Mouse (Mus musculus): ENCODE measurements at regions not wholly inside any gene's neighbourhood (a gene's known extent, or its start where the extent isn't known, plus 50 kb on each side); places are given as distances from the start of the nearest gene placed in this dataset.

- no peak for DNase-seq (ENCODE audit: extremely low spot score in 1 of 2, low spot score in 1 of 2)
Observed at GRCm38 (mm10) chr14:58709281-58709680, 433.4 kb downstream of the 1700129C05Rik start.

- DNase-seq (ENCODE audit: extremely low spot score in 1 of 2, low spot score in 1 of 2), result peak; percentile 20 to 89
Observed at GRCm38 (mm10) chr14:58701765-58702164, 440.9 kb downstream of the 1700129C05Rik start.

GRCm38 (mm10) chr14:58691129-58691828 lies 451.4 kb downstream of the 1700129C05Rik start:
- no peak for DNase-seq (ENCODE audit: extremely low spot score in 1 of 2, low spot score in 1 of 2)

- no peak for DNase-seq (ENCODE audit: extremely low spot score in 1 of 2, low spot score in 1 of 2)
Observed at GRCm38 (mm10) chr14:58687814-58688213, 454.9 kb downstream of the 1700129C05Rik start.

GRCm38 (mm10) chr14:58678781-58679180 lies 463.9 kb downstream of the 1700129C05Rik start:
- DNase-seq (ENCODE audit: extremely low spot score in 1 of 2, low spot score in 1 of 2), result no peak

GRCm38 (mm10) chr14:58678126-58678656 lies 464.5 kb downstream of the 1700129C05Rik start:
- DNase-seq (ENCODE audit: extremely low spot score in 1 of 2, low spot score in 1 of 2), result no peak

- no peak for DNase-seq (ENCODE audit: extremely low spot score in 1 of 2, low spot score in 1 of 2)
Observed at GRCm38 (mm10) chr14:58675146-58675545, 467.5 kb downstream of the 1700129C05Rik start.

- DNase-seq (ENCODE audit: extremely low spot score in 1 of 2, low spot score in 1 of 2), result no peak
Observed at GRCm38 (mm10) chr14:58663946-58664345, 478.7 kb downstream of the 1700129C05Rik start.

GRCm38 (mm10) chr14:58662601-58663000 lies 480.1 kb downstream of the 1700129C05Rik start:
- DNase-seq (ENCODE audit: extremely low spot score in 1 of 2, low spot score in 1 of 2), result no peak

- no peak for DNase-seq (ENCODE audit: extremely low spot score in 1 of 2, low spot score in 1 of 2)
Observed at GRCm38 (mm10) chr14:58661416-58661815, 481.3 kb downstream of the 1700129C05Rik start.

- no peak for DNase-seq (ENCODE audit: extremely low spot score in 1 of 2, low spot score in 1 of 2)
Observed at GRCm38 (mm10) chr14:58657263-58657662, 485.4 kb downstream of the 1700129C05Rik start.

GRCm38 (mm10) chr14:58656935-58657238 lies 485.8 kb downstream of the 1700129C05Rik start:
- DNase-seq (ENCODE audit: extremely low spot score in 1 of 2, low spot score in 1 of 2), result no peak

GRCm38 (mm10) chr14:58656212-58656934 lies 486.3 kb downstream of the 1700129C05Rik start:
- no peak for DNase-seq (ENCODE audit: extremely low spot score in 1 of 2, low spot score in 1 of 2)

- DNase-seq (ENCODE audit: extremely low spot score in 1 of 2, low spot score in 1 of 2), result no peak
Observed at GRCm38 (mm10) chr14:58653026-58653425, 489.7 kb downstream of the 1700129C05Rik start.

- DNase-seq (ENCODE audit: extremely low spot score in 1 of 2, low spot score in 1 of 2), result no peak
Observed at GRCm38 (mm10) chr14:58652004-58652403, 490.7 kb downstream of the 1700129C05Rik start.

- no peak for DNase-seq (ENCODE audit: extremely low spot score in 1 of 2, low spot score in 1 of 2)
Observed at GRCm38 (mm10) chr14:58651210-58651609, 491.5 kb downstream of the 1700129C05Rik start.

- no peak for DNase-seq (ENCODE audit: extremely low spot score in 1 of 2, low spot score in 1 of 2)
Observed at GRCm38 (mm10) chr14:58638337-58638696, 504.4 kb downstream of the 1700129C05Rik start.

- DNase-seq (ENCODE audit: extremely low spot score in 1 of 2, low spot score in 1 of 2), result no peak
Observed at GRCm38 (mm10) chr14:58637405-58638336, 505.0 kb downstream of the 1700129C05Rik start.

- DNase-seq (ENCODE audit: extremely low spot score in 1 of 2, low spot score in 1 of 2), result no peak
Observed at GRCm38 (mm10) chr14:58631221-58631620, 511.5 kb downstream of the 1700129C05Rik start.

- no peak for DNase-seq (ENCODE audit: extremely low spot score in 1 of 2, low spot score in 1 of 2)
Observed at GRCm38 (mm10) chr14:58628266-58628665, 514.4 kb downstream of the 1700129C05Rik start.
